11 mouse cellular contexts compared by ENCODE assay signal in the genomic region with DNA sequence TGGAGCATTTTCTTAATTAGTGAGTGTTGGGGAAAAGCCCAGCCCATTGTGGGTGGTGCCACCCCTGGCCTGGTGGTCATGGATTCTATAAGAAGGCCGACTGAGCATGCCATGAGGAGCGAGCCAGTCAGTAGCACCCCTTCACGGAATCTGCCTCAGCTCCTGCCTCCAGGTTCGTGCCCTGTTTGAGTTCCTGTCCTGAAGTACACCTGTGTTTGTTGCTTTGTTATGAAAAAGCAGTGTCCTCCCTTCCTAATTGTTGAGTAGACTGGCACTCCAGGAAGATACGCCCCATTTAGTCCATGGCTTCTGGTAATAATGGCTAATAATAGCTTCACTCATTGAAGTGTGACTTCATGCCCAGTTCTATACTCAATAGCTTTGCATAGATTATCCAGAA. TPM values are rescaled to one million over a fixed set of nuclear protein-coding genes. Genes with fewer than 3 reads are reported as not detected.
DNase-seq lines count a peak whose midpoint lies in the region; ATAC-seq and TF ChIP-seq lines count a peak whose summit lies in the region.
"Had no signal": no experiment of that assay in that cellular context is flagged by ENCODE, and none has a peak within 500 bp of the region (broad histone marks: within the 10 kb centered on the region; RNA-seq: fewer than 3 reads in every experiment).

A gene (plus strand): TSS at position 123 of the 400 bp plus-strand sequence.

- H3K27me3 ChIP-seq in CH12.LX (replicated peaks) = peaks cover 13% of the 10 kb centered on the region
- H3K27me3 ChIP-seq in forebrain, embryonic 14.5 days (replicated peaks; ENCODE audit: control insufficient read depth, insufficient read depth, low read length) = no peaks in the 10 kb centered on the region
- peaks cover 3% of the 10 kb centered on the region; the same call in 1 of the 2 replicates for H3K27me3 ChIP-seq in limb, embryonic 13.5 days
- H3K27me3 ChIP-seq: lung, embryonic 15.5 days had no signal

- dilution Hi-C loops in CH12.LX (cut with MboI; ENCODE audit: extremely low pct_ligation_motif_present, extremely low pct_unique_long_range_greater_than_20kb, low sequenced_read_pairs) = no loop called here

- peak within 1 kb of the TSS; percentile 25; the same call in 1 of the 2 replicates for H3K4me2 ChIP-seq in CH12.LX (ENCODE audit: insufficient read depth, low read depth, poor library complexity, severe bottlenecking)
- H3K4me2 ChIP-seq in forebrain, embryonic 14.5 days (ENCODE audit: low read length) = peak within 1 kb of the TSS; percentile 25; the same call in 1 of the 2 replicates
- H3K4me2 ChIP-seq in limb, embryonic 13.5 days (replicated peaks) = peak within 1 kb of the TSS; percentile 49
- H3K4me2 ChIP-seq: lung, embryonic 15.5 days had no signal

- no peak for TF ChIP-seq RAD21 in CH12.LX (IDR thresholded peaks at IDR 0.05; ENCODE audit: low read depth, low read length)

- TF ChIP-seq EP300 in CH12.LX (IDR thresholded peaks at IDR 0.05; ENCODE audit: low read length) = no peak

- no peaks in the 10 kb centered on the region for H3K9me3 ChIP-seq in CH12.LX (replicated peaks; ENCODE audit: low read length)
- no peaks in the 10 kb centered on the region for H3K9me3 ChIP-seq in forebrain, embryonic 14.5 days (replicated peaks; ENCODE audit: control insufficient read depth, low read length)
- no peaks in the 10 kb centered on the region for H3K9me3 ChIP-seq in limb, embryonic 13.5 days
- H3K9me3 ChIP-seq: lung, embryonic 15.5 days had no signal

- no peak for TF ChIP-seq CTCF in CH12.LX (conservative IDR thresholded peaks at IDR 0.05 in 1 of 2, IDR thresholded peaks at IDR 0.05 in 1 of 2; ENCODE audit: low read depth in 2 of 2, low read length in 2 of 2)

- 68% methylated on average over 5 of the region's 5 CpGs for WGBS in forebrain, embryonic 14.5 days
- 62% methylated on average over 5 of the region's 5 CpGs for WGBS in limb, embryonic 13.5 days

- DNase-seq in heart, adult 11 months = peak; percentile 89
- no peak for DNase-seq in heart, postnatal 4 days
- no peak for DNase-seq in CH12.LX (ENCODE audit: extremely low read depth)
- DNase-seq in forebrain, embryonic 14.5 days (ENCODE audit: low spot score) = no peak
- DNase-seq in cerebellum, adult 11-12 months = no peak
- DNase-seq in urinary bladder, postnatal 36 days (ENCODE audit: low spot score in 2 of 2) = no peak
- no peak for DNase-seq in testis, postnatal 14 days (ENCODE audit: low spot score)

- in situ Hi-C loops in CH12.LX (cut with MboI; ENCODE audit: low pct_ligation_motif_present, low pct_unique_long_range_greater_than_20kb, low sequenced_read_pairs) = no loop called here

- no peak within 1 kb of the TSS for H3K27ac ChIP-seq in CH12.LX (ENCODE audit: insufficient read depth, low read depth)
- H3K27ac ChIP-seq in forebrain, embryonic 14.5 days (ENCODE audit: low read depth, low read length) = no peak within 1 kb of the TSS
- no peak within 1 kb of the TSS for H3K27ac ChIP-seq in limb, embryonic 13.5 days
- H3K27ac ChIP-seq: heart, adult 2 months; lung, embryonic 15.5 days had no signal

- no peaks in the 10 kb centered on the region for H3K36me3 ChIP-seq in CH12.LX (replicated peaks in 1 of 2; ENCODE audit: control insufficient read depth in 1 of 2, insufficient read depth in 1 of 2, low read length in 1 of 2)
- no peaks in the 10 kb centered on the region for H3K36me3 ChIP-seq in forebrain, embryonic 14.5 days (ENCODE audit: control insufficient read depth, insufficient read depth, low read length)
- H3K36me3 ChIP-seq in limb, embryonic 13.5 days = no peaks in the 10 kb centered on the region
- H3K36me3 ChIP-seq: lung, embryonic 15.5 days had no signal

- H3K4me1 ChIP-seq in CH12.LX (ENCODE audit: control insufficient read depth in 1 of 2, insufficient read depth in 2 of 2) = peaks cover 11 to 42% of the 10 kb centered on the region in 2 experiments
- H3K4me1 ChIP-seq in forebrain, embryonic 14.5 days (ENCODE audit: control insufficient read depth, insufficient read depth, low read length) = peaks cover 7% of the 10 kb centered on the region; the same call in 1 of the 2 replicates
- H3K4me1 ChIP-seq in limb, embryonic 13.5 days = peaks cover 13% of the 10 kb centered on the region

- TF ChIP-seq POLR2A in CH12.LX (IDR thresholded peaks at IDR 0.05; ENCODE audit: low read depth, low read length) = no peak

- no peaks in the 10 kb centered on the region for H3K79me2 ChIP-seq in CH12.LX (replicated peaks; ENCODE audit: control insufficient read depth, extremely low read depth, insufficient read depth, poor library complexity, severe bottlenecking)

- ATAC-seq in forebrain, embryonic 14.5 days = no peak
- no peak for ATAC-seq in limb, embryonic 13.5 days (ENCODE audit: low FRiP score, low read depth)

- no peak within 1 kb of the TSS for H3K4me3 ChIP-seq in CH12.LX (replicated peaks in 1 of 3; ENCODE audit: low read depth in 2 of 3, low read length in 2 of 3, poor library complexity in 1 of 3)
- H3K4me3 ChIP-seq in forebrain, embryonic 14.5 days (ENCODE audit: low read depth, low read length) = no peak within 1 kb of the TSS
- H3K4me3 ChIP-seq in limb, embryonic 13.5 days = 0 out of 2 replicates have a peak within 1 kb of the TSS, but pooled peaks have one; percentile 7
- H3K4me3 ChIP-seq: heart, adult 2 months; lung, embryonic 15.5 days had no signal

- H3K9ac ChIP-seq in CH12.LX (ENCODE audit: insufficient read depth, low read depth) = no peak within 1 kb of the TSS
- H3K9ac ChIP-seq in forebrain, embryonic 14.5 days (ENCODE audit: low read length) = no peak within 1 kb of the TSS
- no peak within 1 kb of the TSS for H3K9ac ChIP-seq in limb, embryonic 13.5 days
- H3K9ac ChIP-seq: lung, embryonic 15.5 days had no signal

TF ChIP-seq in CH12.LX, 34 proteins besides CTCF, POLR2A, EP300 and RAD21:
- no peak for TF ChIP-seq KAT2A (IDR thresholded peaks at IDR 0.05; ENCODE audit: insufficient replicate concordance, low read length)
- no peak for TF ChIP-seq RCOR1 (conservative IDR thresholded peaks at IDR 0.05; ENCODE audit: low read depth, low read length)

RNA-seq across cellular contexts. Expression of the gene that starts here (rescaled TPM):
- not detected for total RNA-seq in heart, postnatal 4 days (2021)
- total RNA-seq in CH12.LX (2012; rRNA removed) (not detected in 2 replicates), CH12.LX (2014; rRNA removed) (not detected in 2 replicates)
- not detected in 2 replicates for polyA plus RNA-seq in CH12.LX (2012; ENCODE audit: insufficient read length, low read depth)
- 0.36 TPM in 1 of 2 replicates, not detected in the other for polyA plus RNA-seq in forebrain, embryonic 14.5 days (2014; fragmentation: Nextera tagmentation; extraction: Ambion mirVana)
- polyA plus RNA-seq in limb, embryonic 13.5 days (2015; fragmentation: Nextera tagmentation; extraction: Ambion mirVana) = not detected in 2 replicates
- total RNA-seq: heart, adult 2 months; neutrophil, adult 5-6 weeks had no signal
- polyA plus RNA-seq: heart, adult 2 months; lung, embryonic 15.5 days had no signal
